Mouse (Mus musculus) midbrain, embryonic 13.5 days (tissue): ENCODE results near the gene Pdxdc1. TPM values are rescaled to one million over a fixed set of nuclear protein-coding genes. Genes with fewer than 3 reads are reported as not detected.
A peak's percentile ranks its signal among the peaks of the same experiment; 100 is the strongest.

Experiments
- ATAC-seq: fragments of 200-750 bp; cut with Nextera tagmentation; 2 replicates; pipeline ENCODE4 v1.8.0; 2017; ENCODE audit warnings: mild to moderate bottlenecking, moderate TSS enrichment, moderate library complexity
- H3K27ac ChIP-seq: fragments of 300-500 bp; sonication (generic); 2 replicates; pipeline ENCODE4 v1.5.1; 2015; ENCODE audit warnings: inconsistent platforms, mild to moderate bottlenecking, moderate library complexity
- H3K27me3 ChIP-seq: fragments of 300-500 bp; sonication (generic); 2 replicates; pipeline ENCODE4 v1.6.1; 2015; ENCODE audit warnings: mild to moderate bottlenecking, inconsistent platforms
- H3K36me3 ChIP-seq: fragments of 300-500 bp; sonication (generic); 2 replicates; pipeline ENCODE4 v1.6.1; 2015; ENCODE audit warnings: mild to moderate bottlenecking, inconsistent platforms
- H3K4me1 ChIP-seq: fragments of 300-500 bp; sonication (generic); replicated peaks from 2 replicates; pipeline ENCODE4 v1.6.1; 2015; ENCODE audit warnings: inconsistent platforms
- H3K4me2 ChIP-seq: fragments of 300-500 bp; sonication (generic); replicated peaks from 2 replicates; pipeline ENCODE4 v1.6.1; 2015; ENCODE audit warnings: moderate library complexity, mild to moderate bottlenecking, inconsistent platforms
- H3K4me3 ChIP-seq: fragments of 300-500 bp; sonication (generic); replicated peaks from 2 replicates; pipeline ENCODE4 v1.5.1; 2015; ENCODE audit warnings: mild to moderate bottlenecking, inconsistent platforms
- H3K9ac ChIP-seq: fragments of 300-500 bp; sonication (generic); replicated peaks from 2 replicates; pipeline ENCODE4 v1.6.1; 2015; ENCODE audit warnings: mild to moderate bottlenecking, inconsistent platforms
- H3K9me3 ChIP-seq: fragments of 300-500 bp; sonication (generic); 2 replicates; pipeline ENCODE4 v1.6.1; 2016; ENCODE audit warnings: mild to moderate bottlenecking, inconsistent platforms
- WGBS: fragments of 180-500 bp; shearing (Covaris S2); methylation state at CpG from one replicate; pipeline ENCODE4 v1.1.7; 2015; 5-methylcytosine and 5-hydroxymethylcytosine counted together
- polyA plus RNA-seq: library from polyadenylated mRNA; unstranded; fragments of >200 nt; fragmentation: Nextera tagmentation; extraction: Ambion mirVana; gene quantifications from 2 replicates; pipeline ENCODE4 v1.2.1, GENCODE M21; 2015

Gene Pdxdc1
- polyA plus RNA-seq, 1 experiment from 2014 or later, result 68.7 TPM

GRCm38 (mm10) chr16:13921063-13921462, 18.1 kb upstream of the Pdxdc1 start:
- H3K9ac ChIP-seq, result no peak overlapping the region
- H3K36me3 ChIP-seq, result peaks cover 11% of the 10 kb centered on the region; the same call in 1 of the 2 replicates
- H3K4me1 ChIP-seq, result no peaks in the 10 kb centered on the region
- no peak overlapping the region for H3K4me2 ChIP-seq
- no peaks in the 10 kb centered on the region for H3K27me3 ChIP-seq
- peaks cover 7% of the 10 kb centered on the region; the same call in 1 of the 2 replicates for H3K9me3 ChIP-seq
- H3K4me3 ChIP-seq, result no peak overlapping the region
- no peak overlapping the region for H3K27ac ChIP-seq
- 91% methylated on average over 6 of the region's 6 CpGs for WGBS
- no peak for ATAC-seq

DNA sequence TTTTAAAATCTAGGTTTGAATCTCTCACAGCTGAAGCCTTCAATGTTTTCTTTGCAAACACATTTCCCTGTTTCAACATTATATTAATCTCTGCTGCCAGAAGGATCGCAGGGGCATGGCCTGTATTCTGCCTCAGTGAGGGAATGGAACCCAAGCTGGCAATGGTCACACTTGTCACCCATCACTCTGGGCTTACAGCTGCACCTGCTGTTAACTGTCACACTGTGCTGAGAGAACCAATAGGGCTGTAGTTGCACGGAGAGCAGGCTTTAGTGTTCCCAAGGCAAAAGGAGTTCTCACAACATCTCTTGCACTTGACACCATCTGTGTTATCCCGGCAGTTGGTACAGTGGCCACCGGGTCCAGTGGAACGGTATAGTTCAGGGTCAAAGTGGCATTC, 17.2 kb upstream of the Pdxdc1 start:
- no peaks in the 10 kb centered on the region for H3K4me1 ChIP-seq
- peaks cover 13% of the 10 kb centered on the region for H3K36me3 ChIP-seq
- H3K27me3 ChIP-seq, result no peaks in the 10 kb centered on the region
- no peak overlapping the region for H3K4me3 ChIP-seq
- H3K4me2 ChIP-seq, result no peak overlapping the region
- ATAC-seq, result no peak
- peaks cover 7% of the 10 kb centered on the region; the same call in 1 of the 2 replicates for H3K9me3 ChIP-seq
- no peak overlapping the region for H3K27ac ChIP-seq
- H3K9ac ChIP-seq, result no peak overlapping the region
- WGBS, result 91% methylated on average over 5 of the region's 5 CpGs

DNA sequence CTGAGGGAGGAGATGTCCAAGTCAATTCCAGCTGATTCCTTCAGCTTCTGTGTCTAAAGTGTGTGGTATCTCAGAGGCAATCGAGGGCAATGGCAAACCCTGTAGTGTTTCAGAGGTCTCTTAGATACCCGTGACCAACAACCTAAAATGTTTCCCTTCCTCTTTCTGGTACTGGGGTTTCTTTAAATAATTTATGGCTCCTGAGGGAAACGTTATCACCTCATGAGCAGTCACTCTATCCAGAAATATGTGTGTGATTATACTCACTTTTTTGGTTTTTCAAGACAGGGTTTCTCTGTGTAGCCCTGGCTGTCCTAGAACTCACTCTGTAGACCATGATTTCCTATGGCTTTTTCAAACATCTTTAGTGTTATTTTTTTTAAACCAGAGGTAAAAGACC, 4.4 kb upstream of the Pdxdc1 start:
- ATAC-seq, result no peak
- Histone ChIP-seq H3K36me3 (no peaks in the 10 kb centered on the region), H3K4me3 (no peak overlapping the region), H3K9me3 (no peaks in the 10 kb centered on the region), H3K27me3 (no peaks in the 10 kb centered on the region), H3K27ac (no peak overlapping the region), H3K4me1 (peaks cover 2% of the 10 kb centered on the region; the same call in 1 of the 2 replicates), H3K9ac (no peak overlapping the region), H3K4me2 (no peak overlapping the region)
- WGBS, result 88% methylated on average over 3 of the region's 3 CpGs

- WGBS, result 9% methylated on average over 8 of the region's 8 CpGs
- peak; percentile 87 for ATAC-seq
- Histone ChIP-seq H3K27ac (peak overlapping the region; percentile 91), H3K4me1 (peaks cover 13% of the 10 kb centered on the region), H3K27me3 (no peaks in the 10 kb centered on the region), H3K9ac (peak overlapping the region; percentile 90), H3K4me3 (peak overlapping the region; percentile 92), H3K36me3 (no peaks in the 10 kb centered on the region), H3K9me3 (no peaks in the 10 kb centered on the region), H3K4me2 (peak overlapping the region; percentile 73)
These were observed 557 bp upstream of the Pdxdc1 start for GRCm38 (mm10) chr16:13903488-13903887.

GRCm38 (mm10) chr16:13902397-13902831, 517 bp downstream of the Pdxdc1 start:
- Histone ChIP-seq H3K36me3 (no peaks in the 10 kb centered on the region), H3K9me3 (no peaks in the 10 kb centered on the region), H3K4me2 (peak overlapping the region; percentile 73), H3K4me1 (peaks cover 13% of the 10 kb centered on the region), H3K27me3 (no peaks in the 10 kb centered on the region), H3K4me3 (peak overlapping the region; percentile 92), H3K9ac (peak overlapping the region; percentile 90), H3K27ac (peak overlapping the region; percentile 91)
- ATAC-seq, result no peak
- under 1% methylated on average over 30 of the region's 30 CpGs for WGBS

- no peaks in the 10 kb centered on the region for H3K27me3 ChIP-seq
- H3K27ac ChIP-seq, result no peak overlapping the region
- H3K9me3 ChIP-seq, result no peaks in the 10 kb centered on the region
- no peak for ATAC-seq
- H3K36me3 ChIP-seq, result no peaks in the 10 kb centered on the region
- no peak overlapping the region for H3K4me3 ChIP-seq
- peaks cover 13% of the 10 kb centered on the region for H3K4me1 ChIP-seq
- H3K4me2 ChIP-seq, result no peak overlapping the region
- H3K9ac ChIP-seq, result no peak overlapping the region
- 86% methylated on average over 2 of the region's 2 CpGs for WGBS
These were observed 4.0 kb downstream of the Pdxdc1 start for GRCm38 (mm10) chr16:13898981-13899380.

- Histone ChIP-seq H3K4me2 (no peak overlapping the region), H3K27me3 (no peaks in the 10 kb centered on the region), H3K9ac (no peak overlapping the region), H3K9me3 (no peaks in the 10 kb centered on the region), H3K4me1 (peaks cover 2% of the 10 kb centered on the region), H3K4me3 (no peak overlapping the region), H3K27ac (no peak overlapping the region), H3K36me3 (no peaks in the 10 kb centered on the region)
- WGBS, result 88% methylated on average over 3 of the region's 3 CpGs
- no peak for ATAC-seq
These were observed 6.6 kb downstream of the Pdxdc1 start for GRCm38 (mm10) chr16:13896357-13896756.

DNA sequence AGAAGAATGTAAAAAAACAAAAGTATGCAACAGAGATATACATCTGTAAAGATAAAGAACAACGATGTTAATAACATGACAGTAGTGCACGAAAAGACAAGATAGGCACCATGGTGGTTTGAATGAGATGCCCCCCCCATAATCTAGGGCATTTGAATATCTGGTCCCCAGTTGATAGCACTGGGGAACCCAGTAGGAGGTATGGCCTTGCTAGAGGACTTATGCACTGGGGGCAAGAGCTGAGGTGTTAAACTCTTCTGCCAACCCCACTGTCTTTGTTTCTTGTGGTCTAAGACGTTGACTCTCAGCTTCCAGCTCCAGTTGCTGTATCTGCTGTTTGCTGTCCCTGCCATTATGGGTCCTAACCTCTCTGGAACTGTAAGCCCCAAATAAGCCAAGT, 7.2 kb downstream of the Pdxdc1 start:
- WGBS, result 98% methylated on average over 3 of the region's 3 CpGs
- ATAC-seq, result no peak
- Histone ChIP-seq H3K4me3 (no peak overlapping the region), H3K27ac (no peak overlapping the region), H3K4me1 (no peaks in the 10 kb centered on the region), H3K27me3 (no peaks in the 10 kb centered on the region), H3K4me2 (no peak overlapping the region), H3K9ac (no peak overlapping the region), H3K36me3 (no peaks in the 10 kb centered on the region), H3K9me3 (no peaks in the 10 kb centered on the region)

GRCm38 (mm10) chr16:13894097-13894496, 8.8 kb downstream of the Pdxdc1 start:
- H3K4me2 ChIP-seq, result no peak overlapping the region
- 95% methylated on average over 2 of the region's 2 CpGs for WGBS
- no peak overlapping the region for H3K9ac ChIP-seq
- no peak overlapping the region for H3K4me3 ChIP-seq
- H3K27ac ChIP-seq, result no peak overlapping the region
- H3K4me1 ChIP-seq, result no peaks in the 10 kb centered on the region
- ATAC-seq, result no peak
- no peaks in the 10 kb centered on the region for H3K36me3 ChIP-seq
- H3K27me3 ChIP-seq, result no peaks in the 10 kb centered on the region
- H3K9me3 ChIP-seq, result no peaks in the 10 kb centered on the region

GRCm38 (mm10) chr16:13892850-13893249, 10.1 kb downstream of the Pdxdc1 start:
- no peaks in the 10 kb centered on the region for H3K9me3 ChIP-seq
- ATAC-seq, result no peak
- H3K4me2 ChIP-seq, result no peak overlapping the region
- H3K36me3 ChIP-seq, result no peaks in the 10 kb centered on the region
- H3K9ac ChIP-seq, result no peak overlapping the region
- no peak overlapping the region for H3K4me3 ChIP-seq
- no peaks in the 10 kb centered on the region for H3K4me1 ChIP-seq
- H3K27me3 ChIP-seq, result no peaks in the 10 kb centered on the region
- H3K27ac ChIP-seq, result no peak overlapping the region

- H3K4me2 ChIP-seq, result no peak overlapping the region
- H3K4me3 ChIP-seq, result no peak overlapping the region
- ATAC-seq, result no peak
- no peak overlapping the region for H3K27ac ChIP-seq
- H3K4me1 ChIP-seq, result no peaks in the 10 kb centered on the region
- H3K9me3 ChIP-seq, result no peaks in the 10 kb centered on the region
- no peaks in the 10 kb centered on the region for H3K27me3 ChIP-seq
- H3K9ac ChIP-seq, result no peak overlapping the region
- WGBS, result 92% methylated on average over 2 of the region's 2 CpGs
- no peaks in the 10 kb centered on the region for H3K36me3 ChIP-seq
These were observed 12.5 kb downstream of the Pdxdc1 start for GRCm38 (mm10) chr16:13890449-13890848.

DNA sequence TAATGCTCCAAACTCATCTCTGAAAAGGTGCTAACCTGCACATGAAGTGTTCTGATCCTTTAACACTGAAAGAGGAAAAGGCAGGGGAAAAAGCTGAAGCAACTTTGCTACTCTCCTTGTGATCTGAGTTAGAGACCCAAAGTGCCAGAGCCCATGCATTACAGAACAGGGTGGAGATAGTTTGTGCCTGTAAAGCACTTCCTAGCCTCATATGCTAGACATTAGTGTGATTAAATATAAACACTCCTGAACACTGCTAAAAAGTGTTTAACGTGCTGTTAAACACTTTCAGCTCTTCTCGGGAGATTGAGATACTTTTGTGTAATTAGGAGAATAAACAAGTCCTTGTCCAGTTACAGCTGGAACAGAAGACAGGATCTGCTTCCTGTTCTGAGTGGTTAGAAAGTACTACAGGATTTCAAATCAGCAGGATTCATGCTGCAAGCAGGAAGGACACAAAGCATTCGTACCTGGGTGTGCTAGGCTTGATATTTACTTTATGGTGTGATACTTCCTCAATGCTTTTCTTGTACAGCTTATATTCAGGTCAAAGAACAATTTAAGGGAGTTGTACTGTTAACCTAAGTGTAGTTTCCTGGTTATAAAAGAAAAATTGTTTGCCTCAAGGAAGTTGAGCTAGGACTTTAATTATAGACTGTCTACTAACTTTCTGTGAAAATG, 19.7 kb downstream of the Pdxdc1 start:
- Histone ChIP-seq H3K9me3 (no peaks in the 10 kb centered on the region), H3K4me3 (no peak overlapping the region), H3K27ac (no peak overlapping the region), H3K36me3 (peaks cover 10% of the 10 kb centered on the region; the same call in 1 of the 2 replicates), H3K4me1 (no peaks in the 10 kb centered on the region), H3K27me3 (no peaks in the 10 kb centered on the region), H3K4me2 (no peak overlapping the region), H3K9ac (no peak overlapping the region)
- WGBS, result 81% methylated on average over 3 of the region's 3 CpGs
- ATAC-seq, result no peak

DNA sequence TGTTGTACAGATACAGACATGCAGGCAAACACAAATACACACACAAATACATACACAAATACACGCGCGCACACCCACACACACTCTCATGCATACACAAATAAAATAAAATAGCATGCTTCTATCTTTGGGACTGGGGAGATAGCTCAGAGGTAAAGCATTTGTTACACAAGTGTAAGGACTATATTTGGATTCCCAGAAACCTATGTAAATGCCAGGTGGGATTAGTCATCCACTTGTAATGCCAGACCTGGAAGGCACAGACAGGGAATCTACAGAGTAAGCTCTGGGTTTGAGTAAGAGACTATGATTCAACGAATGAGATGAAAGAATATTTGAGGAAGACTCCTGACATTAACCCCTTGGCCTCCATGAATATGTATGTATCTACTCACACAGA, 27.4 kb downstream of the Pdxdc1 start:
- peaks cover 38% of the 10 kb centered on the region for H3K36me3 ChIP-seq
- H3K4me3 ChIP-seq, result no peak overlapping the region
- no peak overlapping the region for H3K27ac ChIP-seq
- H3K27me3 ChIP-seq, result no peaks in the 10 kb centered on the region
- H3K4me1 ChIP-seq, result no peaks in the 10 kb centered on the region
- H3K9me3 ChIP-seq, result no peaks in the 10 kb centered on the region
- ATAC-seq, result no peak
- no peak overlapping the region for H3K4me2 ChIP-seq
- no peak overlapping the region for H3K9ac ChIP-seq
- 95% methylated on average over 4 of the region's 4 CpGs for WGBS
